Mouse (Mus musculus): ENCODE results near the gene Map2k6. TPM values are rescaled to one million over a fixed set of nuclear protein-coding genes. Genes with fewer than 3 reads are reported as not detected.

The Map2k6 gene
- total RNA-seq, 4 experiments from 2014 or later, result 1.7 to 7.9 (median 5.0) TPM

- DNase-seq, result no peak
These were observed 164.9 kb downstream of the Map2k6 start for GRCm38 (mm10) chr11:110563801-110564200.

GRCm38 (mm10) chr11:110566307-110566706 lies 167.4 kb downstream of the Map2k6 start:
- DNase-seq, result no peak

GRCm38 (mm10) chr11:110572548-110572947 lies 173.6 kb downstream of the Map2k6 start:
- no peak for DNase-seq

Other genes starting within 250 kb of the Map2k6 start
- 10 to 100 TPM; 16.4 to 31.7 (median 26.7) TPM for gene Abca9, start 230.9 kb upstream of the Map2k6 start, total RNA-seq (2022)
- 1 to 10 TPM; 2.9 to 6.2 (median 4.0) TPM for gene Abca6, start 147.3 kb upstream of the Map2k6 start, total RNA-seq (2022)
- 10 to 100 TPM; 14.9 to 42.9 (median 21.1) TPM for gene Abca5, start 61.4 kb upstream of the Map2k6 start, total RNA-seq (2022)

Data from adrenal gland, adult 8-10 months (tissue).